Mouse (Mus musculus): ENCODE data around the gene Rdh16f1.
"Not testable (repeated sequence)": the region's sequence is repeated elsewhere in the genome, so short reads cannot be mapped to it uniquely, and the experiment has no call there.

GRCm38 (mm10) chr10:127817268-127817910 is 57.8 kb downstream of the Rdh16f1 start:
- not testable (repeated sequence) for TF ChIP-seq CTCF (IDR thresholded peaks at IDR 0.05; ENCODE audit: low read depth, low read length); POLR2A (IDR thresholded peaks at IDR 0.05; ENCODE audit: extremely low read depth, insufficient read depth, low read length)

All from liver, adult 2 months (tissue).